Mouse (Mus musculus): ENCODE data around the gene Ccdc88a.
"Not testable (repeated sequence)": the region's sequence is repeated elsewhere in the genome, so short reads cannot be mapped to it uniquely, and the experiment has no call there.

GRCm38 (mm10) chr11:29545150-29545752 lies 171.8 kb downstream of the Ccdc88a start:
- TF ChIP-seq CTCF (conservative IDR thresholded peaks at IDR 0.05; ENCODE audit: low read length); NANOG (IDR thresholded peaks at IDR 0.05; ENCODE audit: borderline replicate concordance, low read length); POU5F1 (IDR thresholded peaks at IDR 0.05; ENCODE audit: borderline replicate concordance, low read length): not testable (repeated sequence)
